Mouse (Mus musculus) lung, adult 2 months (tissue): ENCODE measurements around the gene Tmcc3.

Experiments
- CTCF ChIP-seq: fragments of 200-500 bp; IDR thresholded peaks from 2 replicates; pipeline ENCODE4 v1.5.1; 2011; ENCODE audit warnings: mild to moderate bottlenecking, low read length, control low read depth; ENCODE audit not compliant: insufficient read depth
- POLR2A ChIP-seq: fragments of 200-500 bp; IDR thresholded peaks from 2 replicates; pipeline ENCODE4 v1.6.1; 2011; ENCODE audit warnings: low read depth, mild to moderate bottlenecking, control low read depth, low read length, borderline replicate concordance; ENCODE audit errors: extremely low read depth

DNA sequence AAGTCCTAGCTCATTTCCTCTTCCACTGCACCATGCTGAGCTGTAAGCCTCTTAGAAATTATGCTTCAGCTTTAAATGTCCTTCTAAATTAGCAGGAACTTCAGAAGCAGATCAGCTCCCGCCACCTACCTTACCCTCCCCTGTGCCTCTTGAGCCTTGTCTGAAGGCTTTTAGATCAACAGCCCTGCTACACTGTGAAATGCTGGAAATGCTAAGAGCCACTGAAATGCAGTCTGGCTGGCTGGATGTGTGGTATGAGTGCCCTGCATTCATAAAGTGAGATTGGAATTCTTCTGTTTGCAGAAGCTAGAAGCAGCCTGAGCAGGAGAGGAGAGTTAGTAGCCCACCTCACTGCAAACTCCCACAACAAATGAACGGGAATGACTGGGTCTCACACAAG lies 174.4 kb downstream of the Tmcc3 start:
- TF ChIP-seq CTCF (no peak), POLR2A (no peak)
